Mouse (Mus musculus) C2C12 (cell line): ENCODE data around the gene Efcab5.

Experiments used
- CEBPB ChIP-seq: IDR thresholded peaks from one replicate; pipeline ENCODE4 v1.6.1; 2011; ENCODE audit warnings: low read depth, mild to moderate bottlenecking, control low read depth, moderate library complexity
- CTCF ChIP-seq: IDR thresholded peaks from one replicate; pipeline ENCODE4 v1.5.1; 2011; ENCODE audit not compliant: control insufficient read depth, insufficient read depth, insufficient read length
- FOSL1 ChIP-seq: IDR thresholded peaks from one replicate; pipeline ENCODE4 v1.8.0; 2011; ENCODE audit warnings: mild to moderate bottlenecking, low read length; ENCODE audit not compliant: poor library complexity, insufficient read depth, severe bottlenecking
- MAX ChIP-seq: IDR thresholded peaks from one replicate; pipeline ENCODE4 v1.6.1; 2011; ENCODE audit warnings: mild to moderate bottlenecking, control low read depth
- MYOD1 ChIP-seq: IDR thresholded peaks from one replicate; pipeline ENCODE4 v1.6.1; 2011; ENCODE audit warnings: low read depth; ENCODE audit not compliant: control insufficient read depth, insufficient read length
- MYOG ChIP-seq: IDR thresholded peaks from one replicate; pipeline ENCODE4 v1.6.1; 2011; ENCODE audit not compliant: control insufficient read depth, insufficient read length; ENCODE audit errors: extremely low read depth
- USF1 ChIP-seq: IDR thresholded peaks from one replicate; pipeline ENCODE4 v1.6.1; 2011; ENCODE audit warnings: low read depth, mild to moderate bottlenecking, control low read depth, moderate library complexity

GRCm38 (mm10) chr11:77128562-77128961 lies 60.2 kb downstream of the Efcab5 start:
- no peak for TF ChIP-seq USF1
- no peak for TF ChIP-seq CTCF
- no peak for TF ChIP-seq MAX
- TF ChIP-seq MYOG = no peak
- no peak for TF ChIP-seq MYOD1
- no peak for TF ChIP-seq CEBPB
- no peak for TF ChIP-seq FOSL1
